Mouse (Mus musculus) midbrain, embryonic 11.5 days (tissue): ENCODE measurements around the gene Ctsw. TPM values are rescaled to one million over a fixed set of nuclear protein-coding genes. Genes with fewer than 3 reads are reported as not detected.

Source experiments
- ATAC-seq: fragments of 200-750 bp; cut with Nextera tagmentation; 2 replicates; pipeline ENCODE4 v1.8.0; 2017; ENCODE audit warnings: moderate TSS enrichment, moderate library complexity; ENCODE audit not compliant: low FRiP score
- DNase-seq: peaks from one replicate; pipeline ENCODE4 v3.0.0; 2015; ENCODE audit warnings: low spot score; ENCODE audit errors: missing footprints
- H3K27ac ChIP-seq: fragments of 300-500 bp; sonication (generic); 2 replicates; pipeline ENCODE4 v1.5.1; 2014; ENCODE audit warnings: low read depth, low read length
- H3K27me3 ChIP-seq: fragments of 300-500 bp; sonication (generic); 2 replicates; pipeline ENCODE4 v1.6.1; 2014; ENCODE audit warnings: mild to moderate bottlenecking, low read length, moderate library complexity, mixed read lengths; ENCODE audit not compliant: control insufficient read depth, insufficient read depth
- H3K36me3 ChIP-seq: fragments of 300-500 bp; sonication (generic); 2 replicates; pipeline ENCODE4 v1.6.1; 2014; ENCODE audit warnings: mild to moderate bottlenecking, low read length, moderate library complexity, mixed read lengths; ENCODE audit not compliant: control insufficient read depth, insufficient read depth
- H3K4me1 ChIP-seq: fragments of 300-500 bp; sonication (generic); 2 replicates; pipeline ENCODE4 v1.6.1; 2014; ENCODE audit warnings: low read length; ENCODE audit not compliant: control insufficient read depth, insufficient read depth
- H3K4me2 ChIP-seq: fragments of 300-500 bp; sonication (generic); 2 replicates; pipeline ENCODE4 v1.6.1; 2014; ENCODE audit warnings: mild to moderate bottlenecking, moderate library complexity
- H3K4me3 ChIP-seq: fragments of 300-500 bp; sonication (generic); 2 replicates; pipeline ENCODE4 v1.5.1; 2014; ENCODE audit warnings: low read depth, low read length
- H3K9ac ChIP-seq: fragments of 300-500 bp; sonication (generic); 2 replicates; pipeline ENCODE4 v1.6.1; 2014; ENCODE audit warnings: low read length
- H3K9me3 ChIP-seq: fragments of 300-500 bp; sonication (generic); 2 replicates; pipeline ENCODE4 v1.6.1; 2016; ENCODE audit warnings: low read length; ENCODE audit not compliant: control insufficient read depth
- WGBS: fragments of 180-500 bp; shearing (Covaris S2); extraction: QIAGEN DNeasy Blood & Tissue Kit; methylation state at CpG from one replicate; pipeline ENCODE4 v1.1.7; 2014; 5-methylcytosine and 5-hydroxymethylcytosine counted together
- polyA plus RNA-seq: library from polyadenylated mRNA; unstranded; fragments of >200 nt; fragmentation: Nextera tagmentation; extraction: Ambion mirVana; gene quantifications from 2 replicates; pipeline ENCODE4 v1.2.1, GENCODE M21; 2014

Ctsw gene
- polyA plus RNA-seq, 1 experiment from 2014 or later = 2.4 TPM

DNA sequence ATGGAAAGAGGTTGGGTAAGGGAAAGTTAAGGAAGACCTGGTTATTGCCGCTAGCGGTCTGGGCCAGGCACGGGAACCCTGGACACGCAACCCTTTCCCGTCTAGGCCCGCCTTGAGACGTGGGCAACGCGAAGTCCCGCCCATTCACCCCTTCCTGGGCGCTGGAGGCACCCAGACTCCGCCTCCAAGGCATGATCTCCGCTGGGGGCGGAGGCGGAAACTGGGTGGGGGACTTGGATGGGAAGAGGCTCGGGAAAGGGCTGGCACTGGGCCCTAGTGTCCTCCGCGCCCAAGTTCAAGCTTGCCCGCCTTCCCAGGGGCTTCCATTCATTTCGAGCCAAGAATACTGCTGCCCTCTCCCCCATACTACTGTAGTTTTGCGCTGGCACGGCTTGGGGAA lies 5.4 kb upstream of the Ctsw start, which contains the start of gene Efemp2:
Efemp2 (plus strand) TSS at position 235 of the 400 bp plus-strand sequence.
- ATAC-seq = peak; percentile 78
- Histone ChIP-seq H3K4me2 (peak within 1 kb of the TSS; percentile 95), H3K9me3 (no peaks in the 10 kb centered on the region), H3K4me1 (peaks cover 15% of the 10 kb centered on the region), H3K27ac (peak within 1 kb of the TSS; percentile 5; the same call in 1 of the 2 replicates), H3K36me3 (no peaks in the 10 kb centered on the region), H3K27me3 (0 out of 2 replicates have a peak, but pooled peaks cover 2% of the 10 kb centered on the region), H3K9ac (peak within 1 kb of the TSS; percentile 88), H3K4me3 (peak within 1 kb of the TSS; percentile 62)
- peak; percentile 96 for DNase-seq
- under 1% methylated on average over 22 of the region's 22 CpGs for WGBS

DNA sequence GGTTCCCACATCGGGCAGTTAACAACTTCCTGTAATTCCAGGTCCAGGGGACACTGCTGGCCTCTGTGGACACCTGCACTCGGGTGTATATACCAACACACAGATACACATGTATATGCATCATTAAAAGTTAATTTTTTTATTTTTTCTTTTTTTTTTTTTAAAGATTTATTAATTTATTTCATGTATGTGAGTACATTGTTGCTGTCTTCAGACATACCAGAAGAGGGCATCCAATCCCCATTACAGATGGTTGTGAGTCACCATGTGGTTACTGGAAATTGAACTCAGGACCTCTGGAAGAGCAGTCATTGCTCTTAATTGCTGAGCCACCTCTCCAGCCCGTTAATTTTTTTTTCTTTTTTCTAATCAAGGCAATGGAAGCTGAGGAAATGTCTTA lies 4.5 kb upstream of the Ctsw start:
- no peak overlapping the region for H3K4me3 ChIP-seq
- no peak overlapping the region for H3K9ac ChIP-seq
- ATAC-seq = no peak
- H3K9me3 ChIP-seq = no peaks in the 10 kb centered on the region
- DNase-seq = no peak
- no peak overlapping the region for H3K27ac ChIP-seq
- peaks cover 15% of the 10 kb centered on the region for H3K4me1 ChIP-seq
- no peaks in the 10 kb centered on the region for H3K36me3 ChIP-seq
- no peak overlapping the region for H3K4me2 ChIP-seq
- 80% methylated on average over 3 of the region's 3 CpGs for WGBS
- H3K27me3 ChIP-seq = 0 out of 2 replicates have a peak, but pooled peaks cover 2% of the 10 kb centered on the region

DNA sequence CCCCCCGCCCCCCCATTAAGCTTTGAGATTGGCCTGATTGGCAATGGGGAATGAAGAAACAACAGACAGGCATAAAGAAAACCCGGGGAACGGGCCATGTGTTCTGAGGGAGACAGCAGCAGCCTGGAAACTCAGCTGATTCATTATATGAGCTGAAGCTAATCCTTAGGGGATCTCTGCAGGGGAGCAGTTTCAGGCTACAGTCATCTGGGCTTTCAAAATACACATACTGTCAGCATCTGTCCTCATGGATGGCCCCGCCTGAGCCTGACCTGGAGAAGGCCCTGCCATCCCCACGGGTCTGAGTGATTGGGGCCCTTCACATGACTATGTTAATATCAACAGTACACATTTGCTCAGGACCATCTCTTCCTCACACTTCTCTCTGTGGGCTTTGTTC lies 3.5 kb upstream of the Ctsw start:
- no peak for ATAC-seq

DNA sequence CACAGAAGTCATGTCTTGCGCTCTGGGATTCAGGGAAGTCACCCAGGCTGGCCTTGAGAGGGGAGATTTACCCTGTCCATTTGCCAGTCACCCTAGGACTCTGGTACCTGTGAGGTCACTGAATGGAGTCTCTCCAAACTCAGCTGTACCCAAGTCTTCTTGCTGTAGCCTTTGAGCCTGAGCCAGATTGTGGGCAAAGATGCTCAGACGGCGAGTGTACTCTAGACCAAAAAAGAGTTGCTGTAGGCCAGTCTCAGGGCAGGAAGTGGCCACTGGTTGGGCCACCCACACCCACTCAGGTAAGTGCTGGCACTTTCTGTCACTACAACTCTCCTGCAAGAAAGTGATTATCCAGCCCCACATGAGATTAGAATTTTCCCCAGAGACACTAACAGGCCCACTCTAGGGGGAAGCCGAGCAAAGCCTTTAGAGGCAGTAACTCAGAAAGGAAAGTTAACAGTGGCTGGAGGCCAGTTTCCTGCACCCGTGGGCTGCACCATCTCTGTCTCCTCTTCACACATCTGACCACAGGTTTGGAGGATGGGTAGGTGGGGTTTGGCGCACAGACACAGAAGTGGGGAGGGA lies 1.3 kb downstream of the Ctsw start:
- H3K36me3 ChIP-seq = 0 out of 2 replicates have a peak, but pooled peaks cover 4% of the 10 kb centered on the region
- no peak overlapping the region for H3K4me2 ChIP-seq
- H3K4me1 ChIP-seq = peaks cover 5% of the 10 kb centered on the region
- no peak overlapping the region for H3K27ac ChIP-seq
- ATAC-seq = no peak
- no peaks in the 10 kb centered on the region for H3K27me3 ChIP-seq
- DNase-seq = no peak
- no peaks in the 10 kb centered on the region for H3K9me3 ChIP-seq
- 94% methylated on average over 6 of the region's 6 CpGs for WGBS
- H3K9ac ChIP-seq = no peak overlapping the region
- H3K4me3 ChIP-seq = no peak overlapping the region

More for the DNA sequence above, 3.5 kb upstream of the Ctsw start:
- no peaks in the 10 kb centered on the region for H3K36me3 ChIP-seq
- H3K4me3 ChIP-seq = no peak overlapping the region
- no peak for DNase-seq
- 53% methylated on average over 5 of the region's 5 CpGs for WGBS
- 0 out of 2 replicates have a peak, but pooled peaks cover 2% of the 10 kb centered on the region for H3K27me3 ChIP-seq
- no peaks in the 10 kb centered on the region for H3K9me3 ChIP-seq
- H3K9ac ChIP-seq = no peak overlapping the region
- no peak overlapping the region for H3K27ac ChIP-seq
- H3K4me2 ChIP-seq = no peak overlapping the region
- peaks cover 15% of the 10 kb centered on the region for H3K4me1 ChIP-seq

GRCm38 (mm10) chr19:5465037-5465436 lies 3.3 kb downstream of the Ctsw start:
- H3K9me3 ChIP-seq = no peaks in the 10 kb centered on the region
- no peak overlapping the region for H3K27ac ChIP-seq
- H3K4me2 ChIP-seq = no peak overlapping the region
- no peak overlapping the region for H3K4me3 ChIP-seq
- whole genome bisulfite sequencing = 96% methylated on average over 8 of the region's 8 CpGs
- no peak overlapping the region for H3K9ac ChIP-seq
- H3K36me3 ChIP-seq = 0 out of 2 replicates have a peak, but pooled peaks cover 4% of the 10 kb centered on the region
- no peaks in the 10 kb centered on the region for H3K27me3 ChIP-seq
- peaks cover 12% of the 10 kb centered on the region for H3K4me1 ChIP-seq
- ATAC-seq (no peak), DNase-seq (no peak)

- Histone ChIP-seq H3K27ac (peak overlapping the region; percentile 54), H3K9ac (peak overlapping the region; percentile 55), H3K4me2 (peak overlapping the region; percentile 35), H3K4me1 (peaks cover 14% of the 10 kb centered on the region), H3K36me3 (0 out of 2 replicates have a peak, but pooled peaks cover 4% of the 10 kb centered on the region), H3K4me3 (0 out of 2 replicates have a peak overlapping the region, but pooled peaks have one; percentile 15), H3K27me3 (no peaks in the 10 kb centered on the region), H3K9me3 (no peaks in the 10 kb centered on the region)
- DNase-seq (peak; percentile 96), ATAC-seq (peak; percentile 74)
- WGBS = 53% methylated on average over 15 of the region's 15 CpGs
Observed at GRCm38 (mm10) chr19:5463791-5464562, 4.3 kb downstream of the Ctsw start.

GRCm38 (mm10) chr19:5463212-5463611 lies 5.1 kb downstream of the Ctsw start:
- ATAC-seq (no peak), DNase-seq (no peak)
- Histone ChIP-seq H3K36me3 (0 out of 2 replicates have a peak, but pooled peaks cover 4% of the 10 kb centered on the region), H3K4me1 (peaks cover 14% of the 10 kb centered on the region), H3K9ac (no peak overlapping the region), H3K4me3 (no peak overlapping the region), H3K27me3 (0 out of 2 replicates have a peak, but pooled peaks cover 3% of the 10 kb centered on the region), H3K4me2 (no peak overlapping the region), H3K27ac (no peak overlapping the region), H3K9me3 (no peaks in the 10 kb centered on the region)
- 89% methylated on average over 9 of the region's 9 CpGs for WGBS

- no peak for ATAC-seq
- Histone ChIP-seq H3K9ac (no peak overlapping the region), H3K27ac (no peak overlapping the region), H3K4me1 (peaks cover 22% of the 10 kb centered on the region), H3K9me3 (no peaks in the 10 kb centered on the region), H3K27me3 (0 out of 2 replicates have a peak, but pooled peaks cover 3% of the 10 kb centered on the region), H3K4me2 (peak overlapping the region; percentile 91), H3K4me3 (peak overlapping the region; percentile 82; the same call in 1 of the 2 replicates), H3K36me3 (0 out of 2 replicates have a peak, but pooled peaks cover 4% of the 10 kb centered on the region)
- 89% methylated on average over 6 of the region's 6 CpGs for WGBS
- no peak for DNase-seq
Observed at GRCm38 (mm10) chr19:5461411-5461810, 6.9 kb downstream of the Ctsw start.
